ENCODE assay signal across 8 mouse cellular contexts in the genomic region with DNA sequence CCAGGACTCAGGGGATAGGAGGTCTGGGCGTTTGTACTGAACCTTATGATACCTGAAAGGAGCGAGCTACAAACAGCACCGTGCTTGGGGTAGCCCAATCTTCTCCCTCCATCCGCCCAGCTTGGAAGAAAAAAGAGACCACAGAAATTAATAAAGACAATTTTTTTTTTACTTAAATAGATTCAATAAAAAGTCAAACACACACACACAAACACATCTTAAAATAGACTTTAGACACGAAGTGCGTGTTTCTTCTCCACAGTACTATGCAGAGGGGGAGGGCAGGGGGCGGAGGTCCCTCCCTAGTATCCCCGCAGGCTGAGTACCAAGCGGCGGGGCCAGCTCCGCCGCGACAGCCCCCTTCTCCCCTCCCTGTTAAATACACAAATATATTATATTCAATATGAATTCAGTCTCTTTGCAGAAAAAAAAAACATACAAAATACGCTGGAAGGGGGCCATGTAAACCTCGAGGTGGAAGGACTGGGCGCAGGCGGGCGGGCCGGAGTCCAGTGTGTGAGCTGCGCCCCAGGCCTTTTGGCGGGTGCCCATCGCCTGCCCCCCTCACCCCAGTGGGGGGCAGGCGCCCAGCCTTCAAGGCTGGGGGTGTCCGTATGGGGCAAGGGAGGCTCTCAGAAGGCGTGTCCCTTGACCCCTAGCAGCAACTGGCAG. TPM values are rescaled to one million over a fixed set of nuclear protein-coding genes. Genes with fewer than 3 reads are reported as not detected.
DNase-seq lines count a peak whose midpoint lies in the region; ATAC-seq lines count a peak whose summit lies in the region.

No protein-coding gene starts in this region.

- peaks cover 36% of the 10 kb centered on the region for H3K36me3 ChIP-seq in erythroblast, embryonic 14.5 days (ENCODE audit: control insufficient read depth)
- peaks cover 8% of the 10 kb centered on the region; the same call in 1 of the 2 replicates for H3K36me3 ChIP-seq in limb, embryonic 11.5 days (ENCODE audit: control insufficient read depth, insufficient read depth, low read length)
- H3K36me3 ChIP-seq in stomach, embryonic 15.5 days, result peaks cover 2% of the 10 kb centered on the region; the same call in 1 of the 2 replicates

- ATAC-seq in erythroblast, adult 5-6 weeks (replicated peaks; ENCODE audit: low FRiP score, poor library complexity, severe bottlenecking), result no peak
- ATAC-seq in limb, embryonic 11.5 days (ENCODE audit: insufficient number of reproducible peaks, low FRiP score, low TSS enrichment, low read depth), result no peak
- ATAC-seq in stomach, embryonic 15.5 days (ENCODE audit: insufficient read depth, low FRiP score, low read depth), result no peak

- DNase-seq in thymus, postnatal 14 days, result peak; percentile 43
- DNase-seq in thymus, postnatal 10 days (ENCODE audit: low spot score in 2 of 2), result no peak
- peak; percentile 35 for DNase-seq in limb, embryonic 11.5 days (ENCODE audit: low spot score)
- no peak for DNase-seq in urinary bladder, postnatal 4 days (ENCODE audit: low spot score in 2 of 2)
- no peak for DNase-seq in spleen, postnatal 10 days (ENCODE audit: low spot score in 2 of 2)

- H3K4me2 ChIP-seq in limb, embryonic 11.5 days (ENCODE audit: low read depth, severe bottlenecking), result peak overlapping the region; percentile 97
- H3K4me2 ChIP-seq in stomach, embryonic 15.5 days, result peak overlapping the region; percentile 99

- no peaks in the 10 kb centered on the region for H3K9me3 ChIP-seq in erythroblast, embryonic 14.5 days (ENCODE audit: control insufficient read depth, low read length)
- no peaks in the 10 kb centered on the region for H3K9me3 ChIP-seq in limb, embryonic 11.5 days (ENCODE audit: control insufficient read depth, low read length)
- H3K9me3 ChIP-seq in stomach, embryonic 15.5 days, result no peaks in the 10 kb centered on the region

- H3K27me3 ChIP-seq in erythroblast, embryonic 14.5 days (ENCODE audit: control insufficient read depth), result peaks cover 16% of the 10 kb centered on the region
- peaks cover 15% of the 10 kb centered on the region for H3K27me3 ChIP-seq in limb, embryonic 11.5 days (ENCODE audit: control insufficient read depth, insufficient read depth, low read length)
- H3K27me3 ChIP-seq in stomach, embryonic 15.5 days (replicated peaks), result no peaks in the 10 kb centered on the region

- peak overlapping the region; percentile 27; the same call in 1 of the 2 replicates for H3K9ac ChIP-seq in limb, embryonic 11.5 days (ENCODE audit: low read length)
- H3K9ac ChIP-seq in stomach, embryonic 15.5 days, result peak overlapping the region; percentile 82

- H3K4me3 ChIP-seq in erythroblast, embryonic 14.5 days (replicated peaks), result peak overlapping the region; percentile 71
- peak overlapping the region; percentile 53 for H3K4me3 ChIP-seq in limb, embryonic 11.5 days (ENCODE audit: low read depth, low read length)
- H3K4me3 ChIP-seq in stomach, embryonic 15.5 days (replicated peaks), result peak overlapping the region; percentile 67

- H3K4me1 ChIP-seq in erythroblast, embryonic 14.5 days (ENCODE audit: control insufficient read depth), result peaks cover 98% of the 10 kb centered on the region
- peaks cover 48% of the 10 kb centered on the region for H3K4me1 ChIP-seq in limb, embryonic 11.5 days (ENCODE audit: control insufficient read depth, insufficient read depth, low read length)
- H3K4me1 ChIP-seq in stomach, embryonic 15.5 days, result peaks cover 59% of the 10 kb centered on the region

- no peak overlapping the region for H3K27ac ChIP-seq in limb, embryonic 11.5 days (replicated peaks; ENCODE audit: low read depth, low read length)
- peak overlapping the region; percentile 95 for H3K27ac ChIP-seq in stomach, embryonic 15.5 days

- WGBS in limb, embryonic 11.5 days, result 2% methylated on average over 25 of the region's 25 CpGs
- WGBS in stomach, embryonic 15.5 days, result 2% methylated on average over 25 of the region's 25 CpGs

RNA-seq across cellular contexts. Expression of gene Junb, which starts 1.6 kb away (rescaled TPM):
- polyA plus RNA-seq in erythroblast, embryonic 14.5 days (2012), result 9.6 and 10.3 TPM in 2 replicates
- total RNA-seq in erythroblast, adult 5-6 weeks (2015; ENCODE audit: low replicate concordance), result 6.1 and 6.7 TPM in 2 replicates
- 15.5 and 16.1 TPM in 2 replicates for total RNA-seq in erythroblast, adult 5-6 weeks (2017; ENCODE audit: low replicate concordance)
- polyA plus RNA-seq in limb, embryonic 11.5 days (2014; fragmentation: Nextera tagmentation; extraction: Ambion mirVana), result 7.2 and 7.7 TPM in 2 replicates
- 33.4 and 49.6 TPM in 2 replicates for polyA plus RNA-seq in stomach, embryonic 15.5 days (2015; fragmentation: Nextera tagmentation; extraction: Ambion mirVana)

RNA-seq across cellular contexts. Expression of gene Rnaseh2a, which starts 7.3 kb away (rescaled TPM):
- polyA plus RNA-seq in erythroblast, embryonic 14.5 days (2012), result 162 and 179 TPM in 2 replicates
- 31.8 and 67.2 TPM in 2 replicates for total RNA-seq in erythroblast, adult 5-6 weeks (2015; ENCODE audit: low replicate concordance)
- 37.4 and 37.9 TPM in 2 replicates for total RNA-seq in erythroblast, adult 5-6 weeks (2017; ENCODE audit: low replicate concordance)
- polyA plus RNA-seq in limb, embryonic 11.5 days (2014; fragmentation: Nextera tagmentation; extraction: Ambion mirVana), result 127 and 133 TPM in 2 replicates
- polyA plus RNA-seq in stomach, embryonic 15.5 days (2015; fragmentation: Nextera tagmentation; extraction: Ambion mirVana), result 112 and 113 TPM in 2 replicates

RNA-seq across cellular contexts. Expression of gene Prdx2, which starts 7.5 kb away (rescaled TPM):
- 111 and 222 TPM in 2 replicates for polyA plus RNA-seq in erythroblast, embryonic 14.5 days (2012)
- total RNA-seq in erythroblast, adult 5-6 weeks (2015; ENCODE audit: low replicate concordance), result 1,192 and 1,430 TPM in 2 replicates
- 2,193 and 2,235 TPM in 2 replicates for total RNA-seq in erythroblast, adult 5-6 weeks (2017; ENCODE audit: low replicate concordance)
- polyA plus RNA-seq in limb, embryonic 11.5 days (2014; fragmentation: Nextera tagmentation; extraction: Ambion mirVana), result 1,235 and 1,326 TPM in 2 replicates
- polyA plus RNA-seq in stomach, embryonic 15.5 days (2015; fragmentation: Nextera tagmentation; extraction: Ambion mirVana), result 637 and 677 TPM in 2 replicates

RNA-seq across cellular contexts. Expression of gene Gm49661, which starts 7.7 kb away (rescaled TPM):
- not detected in 2 replicates for polyA plus RNA-seq in erythroblast, embryonic 14.5 days (2012)
- not detected in 2 replicates for total RNA-seq in erythroblast, adult 5-6 weeks (2015; ENCODE audit: low replicate concordance)
- total RNA-seq in erythroblast, adult 5-6 weeks (2017; ENCODE audit: low replicate concordance), result not detected in 2 replicates
- polyA plus RNA-seq in limb, embryonic 11.5 days (2014; fragmentation: Nextera tagmentation; extraction: Ambion mirVana), result not detected in 2 replicates
- polyA plus RNA-seq in stomach, embryonic 15.5 days (2015; fragmentation: Nextera tagmentation; extraction: Ambion mirVana), result not detected in 2 replicates

RNA-seq across cellular contexts. Expression of gene Hook2, which starts 13.5 kb away (rescaled TPM):
- polyA plus RNA-seq in erythroblast, embryonic 14.5 days (2012), result 0.46 and 0.58 TPM in 2 replicates
- total RNA-seq in erythroblast, adult 5-6 weeks (2015; ENCODE audit: low replicate concordance), result 1.9 and 5.0 TPM in 2 replicates
- total RNA-seq in erythroblast, adult 5-6 weeks (2017; ENCODE audit: low replicate concordance), result 1.6 and 6.1 TPM in 2 replicates
- polyA plus RNA-seq in limb, embryonic 11.5 days (2014; fragmentation: Nextera tagmentation; extraction: Ambion mirVana), result 14.5 and 15.2 TPM in 2 replicates
- 46.3 and 51.1 TPM in 2 replicates for polyA plus RNA-seq in stomach, embryonic 15.5 days (2015; fragmentation: Nextera tagmentation; extraction: Ambion mirVana)

Comparison
In these comparisons a context has a peak if more than half of its experiments do, and no peak if none do; other contexts are left out.
1. DNase-seq: peak in thymus, postnatal 14 days (single experiment) and limb, embryonic 11.5 days (single experiment); none in thymus, postnatal 10 days (0 of 2), urinary bladder, postnatal 4 days (0 of 2) and spleen, postnatal 10 days (0 of 2).
2. Peak in every context shown above with its lines, with median percentiles within 50 percentile points of each other: H3K4me3 ChIP-seq.